Mouse (Mus musculus) cerebellum, adult 2 months (tissue): ENCODE results near the gene Ppp4r3a.

Experiments
- CTCF ChIP-seq: fragments of 200-500 bp; IDR thresholded peaks from 2 replicates; pipeline ENCODE4 v1.5.1; 2011; ENCODE audit warnings: low read depth, mild to moderate bottlenecking, control low read depth, low read length, moderate library complexity, borderline replicate concordance; ENCODE audit not compliant: insufficient read depth
- POLR2A ChIP-seq: fragments of 200-500 bp; IDR thresholded peaks from 2 replicates; pipeline ENCODE4 v1.6.1; 2011; ENCODE audit warnings: low read length, control low read depth, borderline replicate concordance; ENCODE audit not compliant: insufficient read depth

- TF ChIP-seq CTCF (no peak), POLR2A (no peak)
Measured at GRCm38 (mm10) chr12:101077955-101078354, 5.5 kb downstream of the Ppp4r3a start.
